In genomic region chr17:61515059-61515458, GRCm38 (mm10) we compare ENCODE assay signal across 26 mouse cellular contexts.
"Had no signal": no experiment of that assay in that cellular context is flagged by ENCODE, and none has a peak within 500 bp of the region (broad histone marks: within the 10 kb centered on the region; RNA-seq: fewer than 3 reads in every experiment).

No protein-coding gene starts in this region.

- H3K27ac ChIP-seq: embryonic facial prominence, embryonic 10.5 days; embryonic facial prominence, embryonic 12.5 days; embryonic facial prominence, embryonic 13.5 days; embryonic facial prominence, embryonic 15.5 days; forebrain, embryonic 10.5 days; forebrain, embryonic 12.5 days; forebrain, embryonic 13.5 days; forebrain, embryonic 15.5 days; gastrocnemius, adult 2 months; heart, adult 2 months had no signal

- H3K4me3 ChIP-seq: embryonic facial prominence, embryonic 10.5 days; embryonic facial prominence, embryonic 12.5 days; embryonic facial prominence, embryonic 13.5 days; embryonic facial prominence, embryonic 15.5 days; erythroblast, embryonic 14.5 days; forebrain, embryonic 10.5 days; forebrain, embryonic 12.5 days; forebrain, embryonic 13.5 days; forebrain, embryonic 15.5 days; gastrocnemius, adult 2 months; heart, adult 2 months had no signal

- H3K36me3 ChIP-seq: embryonic facial prominence, embryonic 10.5 days; embryonic facial prominence, embryonic 12.5 days; embryonic facial prominence, embryonic 13.5 days; embryonic facial prominence, embryonic 15.5 days; forebrain, embryonic 10.5 days; forebrain, embryonic 12.5 days; forebrain, embryonic 15.5 days had no signal

- ATAC-seq: forebrain, embryonic 13.5 days; forebrain, embryonic 14.5 days; forebrain, embryonic 15.5 days; forebrain, embryonic 16.5 days; forebrain, postnatal 0 days had no signal

- H3K9ac ChIP-seq: embryonic facial prominence, embryonic 12.5 days; embryonic facial prominence, embryonic 13.5 days; embryonic facial prominence, embryonic 15.5 days; forebrain, embryonic 12.5 days; forebrain, embryonic 13.5 days; forebrain, embryonic 15.5 days; forebrain, postnatal 0 days had no signal

- H3K9me3 ChIP-seq: embryonic facial prominence, embryonic 10.5 days; embryonic facial prominence, embryonic 12.5 days; embryonic facial prominence, embryonic 13.5 days; embryonic facial prominence, embryonic 15.5 days; forebrain, embryonic 10.5 days; forebrain, embryonic 12.5 days; forebrain, embryonic 13.5 days; forebrain, embryonic 15.5 days had no signal

- H3K4me1 ChIP-seq: embryonic facial prominence, embryonic 10.5 days; embryonic facial prominence, embryonic 12.5 days; embryonic facial prominence, embryonic 13.5 days; embryonic facial prominence, embryonic 15.5 days; forebrain, embryonic 10.5 days; forebrain, embryonic 12.5 days; forebrain, embryonic 13.5 days; forebrain, embryonic 15.5 days had no signal

- H3K27me3 ChIP-seq: embryonic facial prominence, embryonic 12.5 days; embryonic facial prominence, embryonic 13.5 days; embryonic facial prominence, embryonic 15.5 days; forebrain, embryonic 12.5 days; forebrain, embryonic 13.5 days; forebrain, embryonic 15.5 days had no signal

- DNase-seq: cerebellum, adult 9-11 months; cerebellum, postnatal 10 days; cerebellum, postnatal 14 days; cerebellum, postnatal 25 days; cerebellum, postnatal 36 days; embryo, embryonic 11 days; forebrain, postnatal 0 days; gastrocnemius, adult 2 months; gastrocnemius, postnatal 10 days; gastrocnemius, postnatal 14 days; gastrocnemius, postnatal 25 days; gastrocnemius, postnatal 36 days; heart, adult 11 months; heart, adult 18-20 months; heart, adult 2 months had no signal
